Mouse (Mus musculus) thymus, postnatal 4 days (tissue): ENCODE results near the gene Nr2c2ap.

ENCODE experiments used
- DNase-seq: peaks from one replicate; pipeline ENCODE4 v3.0.0; 2021

Gene Nr2c2ap

GRCm38 (mm10) chr8:70122863-70123262, 8.3 kb upstream of the Nr2c2ap start:
- peak; percentile 40 for DNase-seq

- DNase-seq, result no peak
Observed at GRCm38 (mm10) chr8:70124992-70125391, 6.1 kb upstream of the Nr2c2ap start.

GRCm38 (mm10) chr8:70128435-70128834, 2.7 kb upstream of the Nr2c2ap start:
- DNase-seq, result no peak

GRCm38 (mm10) chr8:70129309-70129952, 1.7 kb upstream of the Nr2c2ap start:
- no peak for DNase-seq

GRCm38 (mm10) chr8:70130066-70130465, 1.1 kb upstream of the Nr2c2ap start:
- no peak for DNase-seq

- DNase-seq, result no peak
Observed at GRCm38 (mm10) chr8:70134086-70134485, 3.0 kb downstream of the Nr2c2ap start.

- DNase-seq, result no peak
Observed at GRCm38 (mm10) chr8:70134931-70135330, 3.8 kb downstream of the Nr2c2ap start.

- no peak for DNase-seq
Observed at GRCm38 (mm10) chr8:70136591-70136990, 5.5 kb downstream of the Nr2c2ap start.

GRCm38 (mm10) chr8:70137890-70138289, 6.8 kb downstream of the Nr2c2ap start:
- no peak for DNase-seq

- peak; percentile 99 for DNase-seq
Observed at GRCm38 (mm10) chr8:70139026-70139857, 8.1 kb downstream of the Nr2c2ap start, which contains the start of the genes Rfxank, Borcs8 and Mef2b. Rfxank (minus strand) TSS chr8:70139154. Borcs8 (plus strand) TSS chr8:70139499. Mef2b (plus strand) TSS chr8:70139711.

GRCm38 (mm10) chr8:70139981-70140380, 8.8 kb downstream of the Nr2c2ap start:
- DNase-seq, result no peak

GRCm38 (mm10) chr8:70147678-70148607, 16.8 kb downstream of the Nr2c2ap start:
- peak; percentile 70 for DNase-seq

GRCm38 (mm10) chr8:70150158-70150557, 19.0 kb downstream of the Nr2c2ap start:
- DNase-seq, result peak; percentile 50

GRCm38 (mm10) chr8:70152537-70153257, 21.6 kb downstream of the Nr2c2ap start:
- DNase-seq, result peak; percentile 89

GRCm38 (mm10) chr8:70157240-70157800, 26.2 kb downstream of the Nr2c2ap start:
- no peak for DNase-seq

- DNase-seq, result peak; percentile 94
Observed at GRCm38 (mm10) chr8:70158069-70158853, 27.1 kb downstream of the Nr2c2ap start.

- DNase-seq, result no peak
Observed at GRCm38 (mm10) chr8:70159211-70159610, 28.1 kb downstream of the Nr2c2ap start.

- DNase-seq, result peak; percentile 63
Observed at GRCm38 (mm10) chr8:70160015-70160414, 28.9 kb downstream of the Nr2c2ap start.

- no peak for DNase-seq
Observed at GRCm38 (mm10) chr8:70163316-70163715, 32.2 kb downstream of the Nr2c2ap start.

GRCm38 (mm10) chr8:70166504-70167110, 35.5 kb downstream of the Nr2c2ap start:
- DNase-seq, result peak; percentile 94

- no peak for DNase-seq
Observed at GRCm38 (mm10) chr8:70170116-70170515, 39.0 kb downstream of the Nr2c2ap start.
